Mouse (Mus musculus) myocyte (in vitro differentiated cells): ENCODE data around the gene Fam189a2.

Source experiments
- CEBPB ChIP-seq: IDR thresholded peaks from 2 replicates; pipeline ENCODE4 v1.6.1; 2011; ENCODE audit warnings: mild to moderate bottlenecking, moderate library complexity; ENCODE audit not compliant: poor library complexity, insufficient read depth, severe bottlenecking
- E2F4 ChIP-seq: IDR thresholded peaks from one replicate; pipeline ENCODE4 v1.6.1; 2011; ENCODE audit warnings: mild to moderate bottlenecking, control low read depth, moderate library complexity; ENCODE audit not compliant: insufficient read depth
- MAX ChIP-seq: IDR thresholded peaks from one replicate; pipeline ENCODE4 v1.6.1; 2011; ENCODE audit warnings: low read depth, mild to moderate bottlenecking, control low read depth
- MYOD1 ChIP-seq, 3 experiments: IDR thresholded peaks; one replicate each; pipeline ENCODE4 v1.6.1; 2011; ENCODE audit warnings: control low read depth in 2 of 3, low read depth in 2 of 3, mild to moderate bottlenecking in 2 of 3, moderate library complexity in 1 of 3; ENCODE audit not compliant: insufficient read length in 2 of 3, control insufficient read depth in 1 of 3
- POLR2A ChIP-seq: IDR thresholded peaks from one replicate; pipeline ENCODE4 v1.6.1; 2011; ENCODE audit warnings: low read depth, mild to moderate bottlenecking, control low read depth, moderate library complexity; ENCODE audit not compliant: insufficient read length
- POLR2AphosphoS2 ChIP-seq: IDR thresholded peaks from one replicate; pipeline ENCODE4 v1.6.1; 2011; ENCODE audit warnings: low read depth, control low read depth; ENCODE audit not compliant: insufficient read length
- REST ChIP-seq: IDR thresholded peaks from one replicate; pipeline ENCODE4 v1.6.1; 2011; ENCODE audit warnings: mild to moderate bottlenecking, control low read depth, moderate library complexity; ENCODE audit not compliant: insufficient read depth, insufficient read length
- SRF ChIP-seq: IDR thresholded peaks from one replicate; pipeline ENCODE4 v1.6.1; 2011; ENCODE audit warnings: low read depth; ENCODE audit not compliant: control insufficient read depth, insufficient read length
- TCF3 ChIP-seq: IDR thresholded peaks from one replicate; pipeline ENCODE4 v1.6.1; 2011; ENCODE audit warnings: low read depth, control low read depth; ENCODE audit not compliant: insufficient read length
- USF1 ChIP-seq: IDR thresholded peaks from one replicate; pipeline ENCODE4 v1.6.1; 2011; ENCODE audit warnings: low read depth, mild to moderate bottlenecking, control low read depth, moderate library complexity

DNA sequence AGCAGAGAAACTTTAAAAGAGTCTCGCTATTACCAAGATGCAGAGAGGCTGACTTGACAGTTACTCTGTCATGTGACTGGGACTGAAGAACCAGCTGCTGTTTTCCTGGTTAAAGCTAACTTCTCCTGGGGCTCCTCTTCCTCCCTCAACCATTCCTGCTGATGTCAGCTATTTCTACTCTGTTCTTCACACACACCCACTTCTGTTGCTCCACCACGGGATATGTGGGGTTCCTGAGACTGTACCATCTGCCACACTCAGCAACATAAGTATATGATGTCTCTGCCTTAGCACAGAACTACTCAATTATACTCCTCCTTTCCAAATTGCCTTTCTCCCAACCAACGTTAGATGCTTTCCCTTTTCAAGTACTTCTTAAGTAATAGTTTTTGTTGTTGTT lies 50.2 kb downstream of the Fam189a2 start:
- TF ChIP-seq REST (no peak), POLR2A (no peak), POLR2AphosphoS2 (no peak), USF1 (no peak), E2F4 (no peak), MYOD1 (IDR thresholded peaks at IDR 0.05; ENCODE audit: control insufficient read depth in 1 of 3, insufficient read length in 2 of 3, low read depth in 2 of 3) (no peak), MAX (no peak), CEBPB (no peak), SRF (no peak), TCF3 (no peak)
